Mouse (Mus musculus): Measurements from ENCODE around the gene Afap1. TPM values are rescaled to one million over a fixed set of nuclear protein-coding genes. Genes with fewer than 3 reads are reported as not detected.

Gene Afap1
- total RNA-seq (2022), result 10 to 100 TPM; 15.9 to 32.3 (median 22.7) TPM

DNA sequence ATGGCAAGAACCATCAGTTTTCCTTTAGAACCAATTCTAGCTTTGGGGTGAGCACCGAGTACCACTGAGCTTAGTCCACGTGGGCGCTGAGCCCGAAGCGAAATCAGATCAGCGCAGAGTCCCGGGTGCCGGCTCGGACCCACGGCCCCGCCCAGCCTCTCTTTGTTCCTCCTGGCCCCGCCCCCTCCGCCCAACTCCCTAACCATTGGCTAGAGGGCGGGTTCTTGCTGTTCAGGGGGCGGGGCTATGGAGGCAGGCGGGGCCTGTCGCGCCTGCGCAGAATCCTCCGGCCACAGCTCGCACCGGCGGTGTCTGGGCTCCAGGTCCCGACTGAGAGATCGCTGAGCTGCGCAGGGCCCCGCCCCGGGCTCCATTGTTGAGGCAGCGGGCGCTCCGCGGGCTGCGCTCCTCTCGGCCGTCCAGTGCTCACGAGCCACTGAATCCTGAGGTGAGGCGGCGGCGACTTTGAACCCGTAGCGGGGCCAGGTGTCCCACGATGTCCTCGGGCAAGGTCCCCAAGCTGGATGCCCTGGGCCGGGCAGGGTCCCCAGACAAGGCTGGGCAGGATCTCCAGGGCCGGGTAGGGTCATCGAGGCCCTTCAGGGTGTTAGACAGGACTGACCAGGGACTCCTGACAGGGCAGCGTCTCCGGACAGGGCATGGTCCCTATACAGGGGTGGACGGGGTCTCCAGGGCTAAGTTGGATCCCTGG lies at the start of gene Afap1:
Afap1 (plus strand) TSS at position 227 of the 712 bp plus-strand sequence.
- DNase-seq, result peak; percentile 98

DNA sequence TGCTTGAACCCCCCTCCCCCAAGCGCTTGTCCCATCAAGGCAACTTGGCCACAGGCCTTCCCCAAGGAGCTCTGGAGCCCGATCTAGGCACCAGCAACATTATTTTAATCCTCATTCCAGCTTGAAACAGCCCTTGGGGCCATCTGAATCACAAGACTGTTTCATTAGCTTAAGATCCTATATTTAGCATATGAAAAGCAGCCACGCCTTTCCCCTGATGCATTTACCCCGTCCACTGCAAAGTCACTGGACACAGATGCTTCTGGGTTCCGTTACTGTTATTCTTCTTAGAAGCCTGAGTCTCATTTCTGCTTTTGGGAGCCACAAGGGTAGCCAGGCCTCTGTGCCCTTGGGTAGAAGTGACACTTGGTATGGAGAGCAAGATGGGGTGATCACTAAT lies 41.6 kb upstream of the Afap1 start:
- DNase-seq, result no peak

- DNase-seq, result no peak
Observed at GRCm38 (mm10) chr5:35853463-35853862, 39.7 kb upstream of the Afap1 start.

DNA sequence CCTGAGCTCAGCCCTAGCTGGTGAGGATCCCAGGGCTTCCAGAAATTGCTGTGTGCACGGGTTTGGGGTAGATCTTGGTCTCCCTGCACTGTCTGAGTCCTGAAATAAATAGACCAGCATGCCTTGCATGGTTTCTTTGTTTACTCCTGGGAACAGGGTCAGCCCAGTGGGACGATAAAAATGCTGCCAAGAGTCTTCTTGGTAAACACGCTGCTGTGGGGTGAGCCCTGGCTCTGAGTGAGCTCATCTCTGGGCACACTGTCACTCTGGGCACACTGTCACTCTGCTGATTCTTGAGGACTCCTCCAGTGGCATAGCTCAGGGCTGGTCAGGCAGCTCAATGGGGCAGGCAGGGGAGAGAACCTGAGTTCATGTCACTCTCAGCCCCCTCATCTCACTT lies 36.9 kb upstream of the Afap1 start:
- DNase-seq, result no peak

GRCm38 (mm10) chr5:35858069-35858468 lies 35.0 kb upstream of the Afap1 start:
- no peak for DNase-seq

GRCm38 (mm10) chr5:35861456-35861855 lies 31.7 kb upstream of the Afap1 start:
- DNase-seq, result no peak

GRCm38 (mm10) chr5:35869973-35870372 lies 23.1 kb upstream of the Afap1 start:
- DNase-seq, result no peak

DNA sequence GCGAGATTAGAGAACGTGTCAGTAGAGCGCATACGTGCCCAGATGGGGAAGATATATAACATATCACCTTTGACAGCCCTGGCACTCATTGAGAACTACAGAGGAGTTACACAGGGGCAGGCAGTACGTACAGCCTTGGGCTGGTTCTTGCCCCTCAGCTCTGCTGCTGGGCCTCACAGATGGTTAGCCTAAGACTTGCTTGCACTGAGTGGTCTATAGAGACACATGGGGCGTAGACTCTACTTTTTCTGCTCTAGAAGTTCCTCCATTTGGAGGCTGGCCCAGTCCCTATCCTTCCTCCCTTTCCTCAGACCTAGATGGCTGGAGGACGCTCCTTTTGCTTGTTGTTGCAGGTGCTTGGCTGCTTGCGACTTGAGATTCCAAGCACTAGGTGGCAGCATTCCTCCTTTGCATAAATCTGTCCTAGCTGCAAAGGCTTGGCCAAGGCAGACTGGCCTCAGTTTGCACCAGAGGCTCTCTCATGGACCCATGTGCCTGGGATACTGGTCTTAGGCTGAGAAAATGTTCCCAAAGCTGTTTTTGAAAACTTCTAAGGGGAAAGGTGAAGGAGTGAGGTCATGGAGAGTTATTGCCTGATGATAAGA lies 22.6 kb upstream of the Afap1 start:
- peak; percentile 59 for DNase-seq

DNA sequence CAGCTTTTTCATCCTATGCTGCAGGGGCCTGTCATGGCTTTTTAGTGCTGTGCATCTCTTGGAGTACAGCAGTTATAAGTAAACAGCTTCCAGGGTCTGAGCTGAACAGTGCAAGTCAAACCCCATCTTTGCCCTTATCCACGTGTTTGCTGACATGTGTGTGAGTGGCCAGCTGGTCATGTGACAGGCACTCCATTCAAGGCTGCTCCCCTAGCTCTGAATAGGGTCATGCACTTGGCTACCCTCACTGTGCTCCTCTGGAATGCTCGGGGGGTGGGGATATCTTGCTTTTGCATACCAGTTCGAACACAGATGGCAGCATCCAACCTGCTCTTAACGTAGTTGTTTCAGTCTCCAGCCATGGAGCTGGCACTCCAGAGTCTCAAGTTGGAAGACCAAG lies 19.7 kb upstream of the Afap1 start:
- no peak for DNase-seq

GRCm38 (mm10) chr5:35876236-35876635 lies 16.9 kb upstream of the Afap1 start:
- no peak for DNase-seq

DNA sequence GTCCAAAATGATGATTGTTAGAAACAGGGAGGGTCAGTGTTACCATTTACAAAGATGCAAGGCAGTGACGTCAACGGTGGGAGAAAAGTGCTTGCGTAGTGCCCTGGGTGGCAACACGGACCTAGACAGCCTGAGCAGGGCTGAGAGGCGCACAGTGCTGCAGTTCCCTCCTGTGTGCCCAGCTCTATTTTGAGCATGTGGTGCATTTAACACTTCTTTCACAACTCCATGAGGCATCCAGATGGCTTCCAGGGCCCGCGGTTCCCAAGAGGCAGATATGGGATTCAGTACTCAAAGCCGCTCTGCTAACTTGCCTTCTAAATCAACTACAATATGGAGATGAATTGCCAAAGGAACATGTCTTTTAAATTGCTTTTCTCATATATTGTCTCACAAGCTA lies 13.9 kb upstream of the Afap1 start:
- DNase-seq, result no peak

DNA sequence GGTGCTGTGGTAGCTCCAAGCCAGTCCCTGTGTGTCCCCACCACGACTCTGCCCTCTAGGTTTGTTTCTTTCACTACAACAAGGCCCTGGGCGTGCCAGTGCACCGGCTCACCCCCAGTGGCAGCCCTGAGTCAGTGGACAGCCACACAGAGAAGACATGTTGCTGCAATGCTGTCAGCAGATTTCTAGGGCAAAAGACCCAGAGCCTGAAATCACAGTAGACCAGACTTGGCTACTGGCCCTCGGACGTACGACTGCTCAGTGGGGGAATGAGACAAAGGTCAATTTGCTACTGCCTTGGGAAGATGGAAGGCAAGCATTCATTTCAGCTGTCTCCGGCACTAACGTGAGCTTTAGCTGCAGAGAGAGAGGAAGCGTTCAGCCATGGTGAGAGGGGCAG lies 10.7 kb upstream of the Afap1 start:
- no peak for DNase-seq

DNA sequence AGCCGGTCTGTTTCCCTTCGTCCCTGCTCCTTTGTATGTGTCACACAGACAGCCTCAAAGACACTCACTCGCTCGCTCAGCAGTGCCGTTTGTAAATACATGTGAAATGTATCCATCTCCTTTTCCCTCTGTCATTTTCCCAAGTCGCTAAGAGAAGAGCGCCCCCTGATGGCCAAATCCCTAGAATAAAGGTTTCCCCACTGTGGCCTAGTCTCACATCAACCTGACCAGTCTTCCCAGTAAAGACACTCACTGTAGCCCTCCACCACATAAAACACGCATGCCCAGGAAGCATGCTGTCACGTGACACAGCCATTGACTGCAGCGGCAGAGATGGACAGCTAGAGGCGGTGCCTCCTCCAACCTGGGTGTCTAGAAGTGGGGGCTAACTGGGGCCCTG lies 8.9 kb upstream of the Afap1 start:
- DNase-seq, result no peak

DNA sequence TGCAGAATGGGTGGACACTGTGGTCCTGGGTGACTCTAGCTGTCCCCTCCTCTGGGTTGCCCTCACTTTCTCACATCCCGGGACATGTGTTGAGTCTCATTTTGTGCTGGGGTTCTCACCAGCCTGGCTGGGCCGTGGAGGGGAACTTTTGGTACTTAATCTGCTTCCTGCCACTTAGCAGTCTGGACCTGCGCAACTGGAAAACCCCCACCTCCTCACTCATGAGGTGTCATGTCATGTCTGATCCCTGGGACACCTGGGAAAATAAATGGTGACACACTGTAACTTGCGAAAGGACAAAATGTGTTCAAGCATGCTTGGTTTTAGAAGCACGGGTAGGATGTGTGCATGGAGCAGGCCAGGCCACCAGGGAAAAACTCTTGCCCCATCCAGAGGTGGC lies 8.4 kb upstream of the Afap1 start:
- DNase-seq, result no peak

DNA sequence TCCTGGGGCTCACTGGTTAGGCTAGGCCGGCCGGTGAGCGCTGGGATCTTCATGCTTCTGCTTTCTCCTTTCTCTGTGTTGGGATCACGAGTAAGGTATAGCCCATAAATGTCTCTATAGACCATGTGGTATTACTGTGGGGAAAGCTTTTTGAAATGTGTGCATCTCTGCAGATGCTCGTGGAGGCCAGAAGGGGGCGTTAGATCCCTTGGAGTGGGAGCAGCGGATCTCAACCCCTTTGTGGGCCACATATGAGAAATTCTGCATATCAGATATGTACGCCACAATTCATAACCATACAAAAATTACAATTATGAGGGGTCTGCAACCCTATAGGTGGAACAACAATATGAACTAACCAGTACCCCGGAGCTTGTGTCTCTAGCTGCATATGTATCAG lies 4.2 kb upstream of the Afap1 start:
- DNase-seq, result no peak

DNA sequence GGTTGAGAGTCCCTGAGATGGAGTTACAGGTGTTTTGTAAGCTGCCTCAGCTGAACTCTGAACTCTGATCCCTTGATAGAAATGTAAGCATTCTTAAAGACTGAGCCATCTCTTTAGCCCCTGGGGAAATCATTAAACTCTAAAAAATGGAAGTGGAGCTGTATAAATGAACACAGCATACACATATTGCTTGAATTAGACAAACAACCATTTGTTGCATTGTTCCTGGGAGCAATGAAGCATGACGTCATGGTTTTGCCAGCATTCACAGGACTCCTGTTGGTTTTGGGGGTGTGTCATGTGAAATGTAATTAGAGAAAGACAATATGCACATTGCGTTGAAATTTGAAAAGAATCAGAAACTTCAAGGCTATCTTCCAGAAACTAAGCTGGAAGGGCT lies 3.5 kb upstream of the Afap1 start:
- DNase-seq, result no peak

GRCm38 (mm10) chr5:35890985-35891730 lies 2.0 kb upstream of the Afap1 start:
- DNase-seq, result no peak

GRCm38 (mm10) chr5:35892363-35892762 lies 756 bp upstream of the Afap1 start:
- DNase-seq, result no peak

- DNase-seq, result peak; percentile 65
Observed at GRCm38 (mm10) chr5:35893805-35894260, 714 bp downstream of the Afap1 start.

DNA sequence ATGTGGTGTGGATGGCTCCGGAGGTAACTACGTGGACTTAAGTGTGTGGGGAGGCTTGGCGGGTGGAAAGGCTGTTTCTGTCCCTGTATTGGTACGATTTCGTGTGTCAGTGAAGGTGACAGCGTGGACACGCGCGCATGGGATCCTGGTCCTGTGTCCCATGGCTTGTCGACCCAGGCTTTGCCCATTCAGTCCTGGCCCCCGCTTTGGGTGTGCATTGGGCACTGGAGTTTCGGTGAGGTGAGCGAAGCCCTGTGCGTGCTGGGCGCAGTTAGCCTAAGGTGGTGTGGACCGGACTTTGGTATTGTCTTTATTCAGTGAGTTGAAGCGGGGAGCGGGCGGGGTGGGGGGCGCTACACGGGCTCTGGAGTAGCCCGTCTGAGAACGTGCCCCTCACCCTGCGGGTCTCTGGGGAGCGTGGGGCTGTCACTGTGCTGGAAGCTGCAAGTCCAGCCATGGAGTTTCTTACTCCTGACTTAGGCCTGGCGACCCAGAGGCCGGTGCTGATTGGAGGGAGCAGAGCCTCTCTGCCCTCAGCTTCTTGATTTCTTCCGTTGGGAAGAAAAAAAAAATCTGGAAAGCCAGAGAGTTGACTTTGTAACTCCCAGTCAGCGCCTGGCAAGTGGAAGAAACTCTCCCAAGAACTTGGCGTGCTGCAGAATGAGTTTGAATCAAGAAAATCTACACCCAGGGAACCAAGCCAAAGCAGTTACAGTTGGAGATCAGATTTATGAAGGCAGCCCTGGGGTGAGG lies 1.4 kb downstream of the Afap1 start:
- no peak for DNase-seq

DNA sequence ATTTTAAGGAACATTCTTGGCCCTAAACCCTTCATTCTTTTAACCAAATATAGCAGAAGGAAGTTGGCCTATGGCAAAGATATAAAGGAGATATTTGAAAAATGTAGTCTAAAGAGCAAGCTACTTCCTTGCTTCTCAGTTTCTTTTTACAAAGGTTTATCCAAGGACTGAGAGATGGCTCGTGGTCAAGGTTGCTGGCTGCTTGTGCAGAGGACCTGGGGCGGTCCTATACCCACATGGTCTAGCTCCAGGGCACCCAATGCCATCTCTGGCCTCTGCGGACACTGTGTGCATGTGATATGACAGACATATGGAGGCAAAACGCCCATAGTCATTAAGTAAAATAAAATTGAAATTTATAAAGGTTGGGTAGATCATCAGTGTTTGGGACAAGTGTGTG lies 2.8 kb downstream of the Afap1 start:
- no peak for DNase-seq

DNA sequence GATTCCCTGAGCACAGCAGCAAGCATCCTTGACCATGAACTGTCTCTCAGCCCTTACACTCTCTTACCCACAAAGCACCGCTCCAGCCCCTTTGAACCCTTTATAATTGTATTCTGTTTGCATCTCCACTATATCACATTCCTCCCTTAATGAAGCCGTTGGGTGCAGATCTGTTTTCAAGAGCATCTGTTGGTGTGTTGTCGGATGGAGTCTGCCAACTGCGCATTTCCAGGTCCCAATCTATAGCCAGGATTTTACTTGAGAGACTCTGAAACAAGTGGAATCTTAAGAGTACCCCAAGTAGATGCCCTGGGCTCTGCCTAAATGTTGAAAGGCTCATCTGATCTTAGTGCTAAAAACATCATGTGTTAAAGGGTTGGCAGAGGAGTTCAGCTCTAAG lies 3.4 kb downstream of the Afap1 start:
- no peak for DNase-seq

- no peak for DNase-seq
Observed at GRCm38 (mm10) chr5:35897147-35897546, 4.0 kb downstream of the Afap1 start.
